16 mouse cellular contexts compared by ENCODE assay signal in the genomic region with DNA sequence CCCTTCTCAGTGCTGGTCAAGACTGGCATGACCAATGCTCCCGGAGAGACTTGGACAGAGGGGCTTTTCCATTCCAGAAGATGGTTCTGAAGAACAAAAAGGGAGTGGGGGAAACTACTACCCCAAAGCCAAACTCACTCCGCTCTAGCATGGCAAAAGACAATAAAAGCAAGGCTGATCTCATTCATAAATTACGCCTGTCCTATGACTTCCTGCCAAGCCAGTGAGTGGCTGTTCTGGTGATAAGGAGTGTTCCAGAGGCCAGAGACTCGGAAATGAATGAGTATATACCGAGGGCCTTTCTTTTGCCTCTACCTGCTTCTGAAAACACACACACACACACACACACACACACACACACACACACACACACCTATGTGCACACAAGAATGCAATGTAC. TPM values are rescaled to one million over a fixed set of nuclear protein-coding genes. Genes with fewer than 3 reads are reported as not detected.
DNase-seq lines count a peak whose midpoint lies in the region; ATAC-seq lines count a peak whose summit lies in the region.
"Had no signal": no experiment of that assay in that cellular context is flagged by ENCODE, and none has a peak within 500 bp of the region (broad histone marks: within the 10 kb centered on the region; RNA-seq: fewer than 3 reads in every experiment).

No protein-coding gene starts in this region.

- 40% methylated on average over 5 of the region's 5 CpGs for WGBS in kidney, embryonic 15.5 days
- 54% methylated on average over 5 of the region's 5 CpGs for WGBS in limb, embryonic 12.5 days

- no peak overlapping the region for H3K4me3 ChIP-seq in kidney, embryonic 15.5 days (replicated peaks)
- no peak overlapping the region for H3K4me3 ChIP-seq in limb, embryonic 12.5 days (replicated peaks)
- H3K4me3 ChIP-seq: embryonic facial prominence, embryonic 15.5 days; forebrain, embryonic 15.5 days; midbrain, embryonic 15.5 days had no signal

- peaks cover 33% of the 10 kb centered on the region for H3K4me1 ChIP-seq in kidney, embryonic 15.5 days
- H3K4me1 ChIP-seq in limb, embryonic 12.5 days (replicated peaks) = peaks cover 21% of the 10 kb centered on the region

- H3K4me2 ChIP-seq in kidney, embryonic 15.5 days = no peak overlapping the region
- H3K4me2 ChIP-seq in limb, embryonic 12.5 days = no peak overlapping the region
- H3K4me2 ChIP-seq: embryonic facial prominence, embryonic 15.5 days; forebrain, embryonic 15.5 days; hindbrain, embryonic 14.5 days; midbrain, embryonic 15.5 days had no signal

- H3K27ac ChIP-seq in kidney, embryonic 15.5 days = peak overlapping the region; percentile 45
- peak overlapping the region; percentile 73; the same call in 1 of the 2 replicates for H3K27ac ChIP-seq in limb, embryonic 12.5 days
- H3K27ac ChIP-seq: embryonic facial prominence, embryonic 15.5 days; forebrain, embryonic 15.5 days; liver, embryonic 14.5 days; midbrain, embryonic 15.5 days had no signal

- DNase-seq in kidney, postnatal 25 days = no peak
- DNase-seq in NIH3T3 (ENCODE audit: low read depth) = peak; percentile 59
- DNase-seq in adrenal gland, postnatal 36 days = peak; percentile 22 to 24
- no peak for DNase-seq in frontal cortex, postnatal 10 days (ENCODE audit: low spot score in 2 of 2)
- no peak for DNase-seq in cerebellum, adult 18-20 months
- DNase-seq: cerebellum, postnatal 36 days; gastrocnemius, postnatal 25 days; right cerebral cortex, adult 18-20 months; thymus, postnatal 4 days had no signal

- ATAC-seq in kidney, embryonic 15.5 days (replicated peaks; ENCODE audit: low FRiP score) = peak; percentile 9; the same call in 1 of the 2 replicates
- ATAC-seq in limb, embryonic 12.5 days (ENCODE audit: insufficient number of reproducible peaks, insufficient read depth, low FRiP score, low TSS enrichment, low read depth) = no peak
- ATAC-seq: forebrain, embryonic 15.5 days had no signal

- no peak overlapping the region for H3K9ac ChIP-seq in kidney, embryonic 15.5 days
- no peak overlapping the region for H3K9ac ChIP-seq in limb, embryonic 12.5 days (replicated peaks)
- H3K9ac ChIP-seq: embryonic facial prominence, embryonic 15.5 days; forebrain, embryonic 15.5 days; hindbrain, embryonic 14.5 days; liver, embryonic 14.5 days; midbrain, embryonic 15.5 days had no signal

- H3K27me3 ChIP-seq in kidney, embryonic 15.5 days = no peaks in the 10 kb centered on the region
- 0 out of 2 replicates have a peak, but pooled peaks cover 3% of the 10 kb centered on the region for H3K27me3 ChIP-seq in limb, embryonic 12.5 days
- H3K27me3 ChIP-seq: midbrain, embryonic 15.5 days had no signal

- no peaks in the 10 kb centered on the region for H3K9me3 ChIP-seq in kidney, embryonic 15.5 days (replicated peaks)
- no peaks in the 10 kb centered on the region for H3K9me3 ChIP-seq in limb, embryonic 12.5 days
- H3K9me3 ChIP-seq: embryonic facial prominence, embryonic 15.5 days; forebrain, embryonic 15.5 days; midbrain, embryonic 15.5 days had no signal

- H3K36me3 ChIP-seq in kidney, embryonic 15.5 days = no peaks in the 10 kb centered on the region
- no peaks in the 10 kb centered on the region for H3K36me3 ChIP-seq in limb, embryonic 12.5 days
- H3K36me3 ChIP-seq: embryonic facial prominence, embryonic 15.5 days; forebrain, embryonic 15.5 days; midbrain, embryonic 15.5 days had no signal

RNA-seq across cellular contexts. Expression of gene Camk1g, which starts 48.6 kb away (rescaled TPM):
- polyA plus RNA-seq in kidney, embryonic 15.5 days (2015; fragmentation: Nextera tagmentation; extraction: Ambion mirVana) = 11.0 and 14.0 TPM in 2 replicates
- total RNA-seq in adrenal gland, postnatal 36 days (2021) = under 1 TPM; 0.26 TPM
- 20.2 and 21.7 TPM in 2 replicates for polyA plus RNA-seq in limb, embryonic 12.5 days (2016; fragmentation: Nextera tagmentation; extraction: Ambion mirVana)

Comparison
In these comparisons a context has a peak if more than half of its experiments do, and no peak if none do; other contexts are left out.
1. DNase-seq: peak in NIH3T3 (single experiment) and adrenal gland, postnatal 36 days (2 of 2); none in kidney, postnatal 25 days (0 of 2), frontal cortex, postnatal 10 days (0 of 2) and cerebellum, adult 18-20 months (0 of 2).